Mouse (Mus musculus) E14TG2a.4 (cell line): ENCODE results near the gene Itpr1.

Experiments used
- CTCF ChIP-seq: conservative IDR thresholded peaks from 2 replicates; pipeline ENCODE4 v1.5.1; 2014; ENCODE audit warnings: low read length
- POU5F1 ChIP-seq: IDR thresholded peaks from 2 replicates; pipeline ENCODE4 v1.6.1; 2014; ENCODE audit warnings: low read length, borderline replicate concordance

DNA sequence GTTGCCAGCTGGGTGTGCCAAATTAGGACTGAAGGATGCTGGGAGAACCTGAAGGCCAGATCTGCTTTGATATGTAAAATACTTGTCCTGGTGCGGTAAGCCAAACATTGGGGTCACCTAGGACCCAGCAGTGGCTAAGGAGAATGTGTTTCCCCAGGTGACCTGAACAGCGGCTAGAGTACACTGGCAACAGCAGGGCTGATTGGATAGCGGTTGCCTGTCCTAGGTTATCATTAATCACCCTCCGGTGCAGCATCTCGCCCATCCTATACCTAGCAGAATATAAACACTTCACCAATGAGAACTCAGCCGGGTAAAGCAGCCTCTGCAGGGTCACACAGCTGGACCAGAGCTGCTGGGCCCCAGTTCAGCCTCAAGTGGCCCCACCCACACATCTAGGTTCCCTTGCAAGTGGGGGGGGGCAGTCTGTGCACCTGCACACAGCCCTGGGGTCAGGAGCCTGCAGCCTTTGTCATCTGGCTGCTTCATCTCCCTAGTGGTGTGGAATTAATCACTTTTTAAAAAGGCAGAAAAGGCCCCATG, 318.0 kb downstream of the Itpr1 start:
- no peak for TF ChIP-seq POU5F1
- no peak for TF ChIP-seq CTCF
